Mouse (Mus musculus): Measurements from ENCODE around the gene Borcs8.

Gene Borcs8

GRCm38 (mm10) chr8:70131166-70131883 is 8.0 kb upstream of the Borcs8 start, which contains the start of gene Nr2c2ap:
Gene Nr2c2ap, plus strand, starts transcription at chr8:70131333.
- ATAC-seq (ENCODE audit: insufficient number of reproducible peaks, low FRiP score, low TSS enrichment) = peak; percentile 85

- ATAC-seq (ENCODE audit: insufficient number of reproducible peaks, low FRiP score, low TSS enrichment) = no peak
These were observed 5.2 kb upstream of the Borcs8 start for GRCm38 (mm10) chr8:70134086-70134485.

- ATAC-seq (ENCODE audit: insufficient number of reproducible peaks, low FRiP score, low TSS enrichment) = no peak
These were observed 4.4 kb upstream of the Borcs8 start for GRCm38 (mm10) chr8:70134931-70135330.

GRCm38 (mm10) chr8:70136591-70136990 is 2.7 kb upstream of the Borcs8 start:
- ATAC-seq (ENCODE audit: insufficient number of reproducible peaks, low FRiP score, low TSS enrichment) = no peak

GRCm38 (mm10) chr8:70137890-70138289 is 1.4 kb upstream of the Borcs8 start:
- no peak for ATAC-seq (ENCODE audit: insufficient number of reproducible peaks, low FRiP score, low TSS enrichment)

GRCm38 (mm10) chr8:70139981-70140380 is 682 bp downstream of the Borcs8 start:
- no peak for ATAC-seq (ENCODE audit: insufficient number of reproducible peaks, low FRiP score, low TSS enrichment)

- ATAC-seq (ENCODE audit: insufficient number of reproducible peaks, low FRiP score, low TSS enrichment) = no peak
These were observed 8.6 kb downstream of the Borcs8 start for GRCm38 (mm10) chr8:70147678-70148607.

GRCm38 (mm10) chr8:70150158-70150557 is 10.9 kb downstream of the Borcs8 start:
- ATAC-seq (ENCODE audit: insufficient number of reproducible peaks, low FRiP score, low TSS enrichment) = no peak

- ATAC-seq (ENCODE audit: insufficient number of reproducible peaks, low FRiP score, low TSS enrichment) = no peak
These were observed 13.4 kb downstream of the Borcs8 start for GRCm38 (mm10) chr8:70152537-70153257.

GRCm38 (mm10) chr8:70157240-70157800 is 18.0 kb downstream of the Borcs8 start:
- ATAC-seq (ENCODE audit: insufficient number of reproducible peaks, low FRiP score, low TSS enrichment) = no peak

GRCm38 (mm10) chr8:70158069-70158853 is 19.0 kb downstream of the Borcs8 start:
- ATAC-seq (ENCODE audit: insufficient number of reproducible peaks, low FRiP score, low TSS enrichment) = 0 out of 2 replicates have a peak, but pooled peaks have one; percentile 31

- ATAC-seq (ENCODE audit: insufficient number of reproducible peaks, low FRiP score, low TSS enrichment) = no peak
These were observed 19.9 kb downstream of the Borcs8 start for GRCm38 (mm10) chr8:70159211-70159610.

GRCm38 (mm10) chr8:70160015-70160414 is 20.7 kb downstream of the Borcs8 start:
- ATAC-seq (ENCODE audit: insufficient number of reproducible peaks, low FRiP score, low TSS enrichment) = no peak

- no peak for ATAC-seq (ENCODE audit: insufficient number of reproducible peaks, low FRiP score, low TSS enrichment)
These were observed 24.0 kb downstream of the Borcs8 start for GRCm38 (mm10) chr8:70163316-70163715.

GRCm38 (mm10) chr8:70166504-70167110 is 27.3 kb downstream of the Borcs8 start:
- ATAC-seq (ENCODE audit: insufficient number of reproducible peaks, low FRiP score, low TSS enrichment) = peak; percentile 63

GRCm38 (mm10) chr8:70170116-70170515 is 30.8 kb downstream of the Borcs8 start:
- no peak for ATAC-seq (ENCODE audit: insufficient number of reproducible peaks, low FRiP score, low TSS enrichment)

GRCm38 (mm10) chr8:70170748-70171147 is 31.4 kb downstream of the Borcs8 start:
- ATAC-seq (ENCODE audit: insufficient number of reproducible peaks, low FRiP score, low TSS enrichment) = no peak

- no peak for ATAC-seq (ENCODE audit: insufficient number of reproducible peaks, low FRiP score, low TSS enrichment)
These were observed 31.9 kb downstream of the Borcs8 start for GRCm38 (mm10) chr8:70171240-70171639.

- peak; percentile 96 for ATAC-seq (ENCODE audit: insufficient number of reproducible peaks, low FRiP score, low TSS enrichment)
These were observed 32.9 kb downstream of the Borcs8 start, which contains the start of gene Tmem161a for GRCm38 (mm10) chr8:70172043-70172681. Gene Tmem161a, plus strand, starts transcription at chr8:70172356.
